Mouse (Mus musculus) heart, postnatal 0 days (tissue): ENCODE measurements around the gene Fam117a. TPM values are rescaled to one million over a fixed set of nuclear protein-coding genes. Genes with fewer than 3 reads are reported as not detected.

Experiments
- ATAC-seq: fragments of 200-750 bp; cut with Nextera tagmentation; 2 replicates; pipeline ENCODE4 v1.8.0; 2017; ENCODE audit warnings: low read depth, moderate number of reproducible peaks, moderate library complexity; ENCODE audit not compliant: insufficient read depth
- DNase-seq: peaks from one replicate; pipeline ENCODE4 v3.0.0-alpha.2; 2016; ENCODE audit warnings: low spot score
- H3K27ac ChIP-seq: fragments of 300-500 bp; sonication (generic); 2 replicates; pipeline ENCODE4 v1.5.1; 2014; ENCODE audit warnings: low read depth, mild to moderate bottlenecking
- H3K27me3 ChIP-seq: fragments of 300-500 bp; sonication (generic); 2 replicates; pipeline ENCODE4 v1.6.1; 2014; ENCODE audit warnings: low read length, mixed read lengths; ENCODE audit not compliant: control insufficient read depth, insufficient read depth
- H3K36me3 ChIP-seq: fragments of 300-500 bp; sonication (generic); replicated peaks from 2 replicates; pipeline ENCODE4 v1.6.1; 2014; ENCODE audit warnings: low read length, mixed read lengths; ENCODE audit not compliant: control insufficient read depth, insufficient read depth
- H3K4me1 ChIP-seq: fragments of 300-500 bp; sonication (generic); 2 replicates; pipeline ENCODE4 v1.6.1; 2014; ENCODE audit warnings: antibody characterized with exemption; ENCODE audit not compliant: control insufficient read depth, insufficient read depth
- H3K4me2 ChIP-seq: fragments of 300-500 bp; sonication (generic); 2 replicates; pipeline ENCODE4 v1.6.1; 2014; ENCODE audit warnings: low read depth, mild to moderate bottlenecking, low read length, moderate library complexity
- H3K4me3 ChIP-seq: fragments of 300-500 bp; sonication (generic); 2 replicates; pipeline ENCODE4 v1.5.1; 2014; ENCODE audit warnings: low read depth, low read length
- H3K9ac ChIP-seq: fragments of 300-500 bp; sonication (generic); replicated peaks from 2 replicates; pipeline ENCODE4 v1.6.1; 2014; ENCODE audit warnings: low read depth, low read length, mixed read lengths
- H3K9me3 ChIP-seq: fragments of 300-500 bp; sonication (generic); replicated peaks from 2 replicates; pipeline ENCODE4 v1.6.1; 2016; ENCODE audit warnings: low read length; ENCODE audit not compliant: control insufficient read depth
- CTCF ChIP-seq: IDR thresholded peaks from 2 replicates; pipeline ENCODE4 v1.5.1; 2016; ENCODE audit warnings: antibody characterized with exemption, control low read depth, low read depth
- EP300 ChIP-seq: IDR thresholded peaks from 2 replicates; pipeline ENCODE4 v1.6.1; 2016; ENCODE audit warnings: antibody characterized with exemption, low read depth
- WGBS: fragments of 180-500 bp; shearing (Covaris S2); extraction: QIAGEN DNeasy Blood & Tissue Kit; methylation state at CpG from one replicate; pipeline ENCODE4 v1.1.7; 2014; 5-methylcytosine and 5-hydroxymethylcytosine counted together
- polyA plus RNA-seq: library from polyadenylated mRNA; unstranded; fragments of >200 nt; fragmentation: Nextera tagmentation; extraction: Ambion mirVana; gene quantifications from 2 replicates; pipeline ENCODE4 v1.2.1, GENCODE M21; 2015
- total RNA-seq: library from RNA; depleted of rRNA; stranded (reverse); fragments of >200 nt; gene quantifications from 2 replicates; pipeline ENCODE4 v1.2.3, GENCODE M21; 2014; ENCODE audit warnings: low replicate concordance

Gene Fam117a
- total and polyA plus RNA-seq, 2 experiments from 2014 or later: 3.9 to 5.6 TPM

GRCm38 (mm10) chr11:95371182-95371581 lies 34.4 kb downstream of the Fam117a start:
- Histone ChIP-seq H3K27ac (no peak overlapping the region), H3K4me2 (no peak overlapping the region), H3K9ac (no peak overlapping the region), H3K27me3 (no peaks in the 10 kb centered on the region), H3K36me3 (peaks cover 21% of the 10 kb centered on the region; the same call in 1 of the 2 replicates), H3K4me1 (peaks cover 12% of the 10 kb centered on the region), H3K9me3 (no peaks in the 10 kb centered on the region), H3K4me3 (no peak overlapping the region)
- 88% methylated on average over 7 of the region's 7 CpGs for WGBS
- no peak for DNase-seq
- no peak for TF ChIP-seq EP300
- no peak for TF ChIP-seq CTCF
- ATAC-seq: no peak

- H3K9ac ChIP-seq: no peak overlapping the region
These were observed 42.1 kb downstream of the Fam117a start for GRCm38 (mm10) chr11:95378926-95379325.

GRCm38 (mm10) chr11:95379552-95379951 lies 42.7 kb downstream of the Fam117a start:
- Histone ChIP-seq H3K4me2 (no peak overlapping the region), H3K4me3 (no peak overlapping the region), H3K9me3 (no peaks in the 10 kb centered on the region), H3K27ac (no peak overlapping the region), H3K36me3 (peaks cover 24% of the 10 kb centered on the region; the same call in 1 of the 2 replicates), H3K27me3 (no peaks in the 10 kb centered on the region), H3K4me1 (no peaks in the 10 kb centered on the region), H3K9ac (no peak overlapping the region)
- TF ChIP-seq EP300 (no peak), CTCF (no peak)
- DNase-seq: no peak
- WGBS: 53% methylated on average over 5 of the region's 5 CpGs
- ATAC-seq: no peak

More at GRCm38 (mm10) chr11:95378926-95379325, 42.1 kb downstream of the Fam117a start:
- Histone ChIP-seq H3K27me3 (no peaks in the 10 kb centered on the region), H3K27ac (no peak overlapping the region), H3K9me3 (no peaks in the 10 kb centered on the region), H3K4me2 (no peak overlapping the region), H3K36me3 (peaks cover 24% of the 10 kb centered on the region; the same call in 1 of the 2 replicates), H3K4me3 (no peak overlapping the region), H3K4me1 (no peaks in the 10 kb centered on the region)
- WGBS: 42% methylated on average over 9 of the region's 9 CpGs
- TF ChIP-seq EP300 (no peak), CTCF (no peak)
- ATAC-seq (no peak), DNase-seq (no peak)

GRCm38 (mm10) chr11:95380711-95381110 lies 43.9 kb downstream of the Fam117a start:
- TF ChIP-seq CTCF: no peak
- TF ChIP-seq EP300: no peak
- no peak for DNase-seq
- Histone ChIP-seq H3K9me3 (no peaks in the 10 kb centered on the region), H3K27me3 (no peaks in the 10 kb centered on the region), H3K4me3 (no peak overlapping the region), H3K27ac (no peak overlapping the region), H3K9ac (no peak overlapping the region), H3K4me1 (peaks cover 4% of the 10 kb centered on the region; the same call in 1 of the 2 replicates), H3K4me2 (no peak overlapping the region), H3K36me3 (peaks cover 15% of the 10 kb centered on the region; the same call in 1 of the 2 replicates)
- ATAC-seq: no peak
- 85% methylated on average over 7 of the region's 7 CpGs for WGBS

GRCm38 (mm10) chr11:95381146-95381545 lies 44.3 kb downstream of the Fam117a start:
- Histone ChIP-seq H3K27ac (no peak overlapping the region), H3K4me1 (peaks cover 4% of the 10 kb centered on the region; the same call in 1 of the 2 replicates), H3K36me3 (peaks cover 11% of the 10 kb centered on the region; the same call in 1 of the 2 replicates), H3K4me3 (no peak overlapping the region), H3K9ac (no peak overlapping the region), H3K9me3 (no peaks in the 10 kb centered on the region), H3K27me3 (no peaks in the 10 kb centered on the region), H3K4me2 (no peak overlapping the region)
- TF ChIP-seq EP300 (no peak), CTCF (no peak)
- DNase-seq (no peak), ATAC-seq (no peak)
- 86% methylated on average over 1 of the region's 1 CpGs for WGBS

- 67% methylated on average over 5 of the region's 5 CpGs for WGBS
- H3K4me3 ChIP-seq: no peak overlapping the region
- peak overlapping the region; percentile 51 for H3K27ac ChIP-seq
- TF ChIP-seq CTCF: no peak
- TF ChIP-seq EP300: no peak
- no peak overlapping the region for H3K9ac ChIP-seq
- no peaks in the 10 kb centered on the region for H3K27me3 ChIP-seq
- peaks cover 4% of the 10 kb centered on the region; the same call in 1 of the 2 replicates for H3K4me1 ChIP-seq
- H3K9me3 ChIP-seq: no peaks in the 10 kb centered on the region
- peaks cover 21% of the 10 kb centered on the region for H3K36me3 ChIP-seq
- ATAC-seq: no peak
- no peak overlapping the region for H3K4me2 ChIP-seq
- no peak for DNase-seq
These were observed 46.6 kb downstream of the Fam117a start for GRCm38 (mm10) chr11:95383331-95383986.
